Mouse (Mus musculus): Measurements from ENCODE around the gene Rap1b.

- TF ChIP-seq POLR2A (IDR thresholded peaks at IDR 0.05; ENCODE audit: borderline replicate concordance, insufficient read depth, low read length) (no peak), CTCF (IDR thresholded peaks at IDR 0.05; ENCODE audit: borderline replicate concordance, insufficient read depth, low read depth, low read length) (no peak)
Measured at GRCm38 (mm10) chr10:117810506-117810905, 35.3 kb downstream of the Rap1b start.

Measured in cerebellum, adult 2 months (tissue).